Mouse (Mus musculus) embryo, embryonic 10.5 days (tissue): ENCODE data around the gene Fastkd1.
"Not testable (repeated sequence)": the region's sequence is repeated elsewhere in the genome, so short reads cannot be mapped to it uniquely, and the experiment has no call there.

Experiments
- DNase-seq: peaks from one replicate; pipeline ENCODE4 v3.0.0-alpha.2; 2015; ENCODE audit warnings: low spot score

The Fastkd1 gene

GRCm38 (mm10) chr2:69712981-69713625 is at the start of gene Fastkd1:
Gene Fastkd1 (minus strand): TSS chr2:69713516.
- DNase-seq: peak; percentile 96

DNA sequence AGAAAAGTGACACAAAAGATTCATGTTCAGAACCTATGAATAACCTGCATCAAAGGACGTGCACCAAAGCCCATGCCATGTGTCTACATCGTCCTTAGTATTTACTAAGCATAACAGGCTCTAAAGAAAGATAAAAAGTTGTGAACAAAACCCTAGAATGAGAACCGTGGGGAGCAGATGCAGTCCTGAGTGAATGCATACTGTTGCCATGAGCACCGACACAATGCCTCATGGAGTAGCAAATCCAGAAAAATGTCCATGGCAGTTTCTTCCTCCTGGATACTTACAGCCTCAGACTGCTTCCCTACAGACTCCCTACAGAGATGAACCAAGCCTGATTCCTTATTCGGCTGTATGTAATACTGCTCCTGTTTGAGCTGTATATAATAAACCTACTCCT is 47.7 kb upstream of the Fastkd1 start:
- DNase-seq: peak; percentile 49

DNA sequence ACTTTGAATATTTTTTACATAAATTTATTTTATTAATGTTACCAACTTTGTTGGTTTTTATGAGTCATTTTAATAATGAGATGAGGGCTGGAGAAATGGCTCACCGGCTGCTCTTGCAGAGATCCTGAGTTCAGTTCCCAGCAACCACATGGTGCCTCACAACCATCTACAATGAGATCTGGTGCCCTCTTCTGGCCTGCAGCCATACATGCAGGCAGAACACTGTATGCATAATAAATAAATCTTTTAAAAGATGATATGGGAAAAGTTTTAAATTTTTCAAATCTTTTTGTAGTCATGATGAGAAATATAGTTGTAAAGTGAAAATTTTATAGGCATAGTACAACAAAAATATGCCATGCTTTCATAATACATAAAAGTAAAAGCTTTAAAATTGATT is 31.8 kb upstream of the Fastkd1 start:
- no peak for DNase-seq

GRCm38 (mm10) chr2:69723519-69723825 is 10.2 kb upstream of the Fastkd1 start:
- DNase-seq: peak; percentile 39

DNA sequence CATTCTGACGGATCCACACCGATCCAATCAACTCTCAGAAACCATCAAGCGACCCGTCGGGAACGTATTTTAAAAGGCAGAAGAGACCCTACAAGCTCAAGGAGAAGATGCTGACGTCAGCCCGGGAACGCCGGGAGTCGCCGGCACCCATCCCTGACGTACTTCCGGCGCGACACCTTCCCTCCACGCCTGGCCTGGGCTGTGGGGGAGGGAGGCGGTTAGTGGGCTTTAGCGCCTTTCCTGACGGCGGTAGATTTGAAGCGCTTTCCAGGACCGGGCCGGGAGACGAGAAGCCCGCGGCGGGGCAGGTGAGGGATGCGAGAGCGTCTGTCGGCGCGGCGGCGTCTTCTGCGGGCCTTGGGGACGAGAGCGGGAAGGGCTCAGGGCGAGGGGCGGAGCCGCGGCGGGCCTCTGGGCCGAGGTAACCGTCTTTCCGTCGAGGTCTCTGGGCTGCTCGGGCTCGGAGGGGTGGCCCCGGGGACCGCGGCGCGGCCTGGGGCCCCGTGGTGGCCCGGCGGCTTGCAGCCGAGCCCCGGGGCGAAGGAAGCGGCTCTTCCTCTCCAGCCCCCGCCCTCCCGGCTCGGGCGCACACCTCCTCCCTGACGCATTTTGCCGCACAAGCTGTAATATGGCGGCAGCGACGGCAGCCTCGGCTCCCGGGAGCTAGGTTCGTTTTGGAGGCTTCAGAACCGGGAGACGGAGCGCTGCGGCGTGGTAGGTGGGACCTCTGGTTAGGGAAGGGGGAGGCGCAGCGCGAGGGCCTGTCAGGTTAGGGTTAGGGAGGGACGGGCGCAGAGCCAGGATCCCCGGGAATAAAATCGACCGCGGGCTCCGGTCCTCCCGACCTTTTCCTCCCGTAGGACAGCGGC is 9.6 kb upstream of the Fastkd1 start:
- DNase-seq: peak; percentile 98

GRCm38 (mm10) chr2:69722273-69722649 is 8.9 kb upstream of the Fastkd1 start, which contains the start of gene Ppig:
Gene Ppig (plus strand): TSS chr2:69722545.
- DNase-seq: no peak

DNA sequence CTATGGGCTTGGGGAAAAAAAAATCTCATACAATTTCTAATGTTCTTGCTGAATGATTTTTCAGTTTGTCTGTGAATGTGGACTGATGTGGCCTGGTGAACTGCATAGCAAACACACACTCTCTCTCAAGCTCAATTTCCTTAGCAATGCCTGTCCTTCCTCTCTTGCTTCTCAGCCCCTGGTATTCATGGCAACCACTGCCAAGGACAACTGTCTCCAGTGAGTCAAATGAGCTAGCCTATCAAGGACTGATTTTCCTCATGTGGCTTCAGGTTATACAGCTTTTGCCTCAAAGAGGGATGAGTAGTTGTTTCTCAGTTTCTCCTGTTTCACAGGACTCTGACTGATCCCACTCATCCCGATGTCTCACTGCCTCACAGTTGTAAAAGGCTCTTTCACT is 5.8 kb upstream of the Fastkd1 start:
- DNase-seq: no peak

DNA sequence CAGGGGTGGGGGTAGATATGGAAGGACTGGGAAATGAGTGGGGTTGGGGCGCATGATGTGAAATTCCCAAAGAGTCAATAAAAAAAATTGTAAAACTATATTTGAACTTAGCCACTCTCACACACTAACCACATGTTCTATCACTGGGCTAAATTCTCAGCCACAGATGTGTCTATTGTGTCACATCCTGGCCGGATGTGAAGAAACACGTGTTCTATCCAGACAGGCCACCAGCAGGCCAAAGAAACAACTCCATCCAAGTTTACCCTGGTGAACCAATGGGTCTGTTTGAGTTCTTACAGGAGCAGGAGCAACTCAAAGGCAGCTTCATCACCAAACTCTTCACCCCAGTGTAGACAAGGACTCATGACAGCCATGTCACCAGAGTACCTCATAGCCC is 3.2 kb upstream of the Fastkd1 start:
- DNase-seq: no peak

DNA sequence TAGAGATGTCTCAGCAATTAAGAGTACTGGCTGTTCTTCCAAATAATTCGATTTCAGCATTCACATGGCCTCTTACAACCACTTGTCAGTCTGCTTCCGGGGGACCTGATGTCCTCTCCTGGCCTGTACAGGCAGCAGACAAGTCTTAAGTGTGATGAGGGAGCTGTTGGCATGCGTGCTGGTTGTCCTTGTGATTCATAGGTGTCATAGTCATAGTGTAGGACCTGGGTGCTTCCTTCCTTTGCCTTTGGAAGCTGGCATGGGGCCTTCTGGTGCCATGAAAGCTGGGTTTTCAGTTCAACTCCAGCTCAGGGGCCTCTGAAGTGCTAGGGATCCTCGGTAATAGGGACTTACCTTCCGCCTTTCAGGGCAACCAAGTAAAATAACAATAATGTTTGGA is 810 bp upstream of the Fastkd1 start:
- no peak for DNase-seq

DNA sequence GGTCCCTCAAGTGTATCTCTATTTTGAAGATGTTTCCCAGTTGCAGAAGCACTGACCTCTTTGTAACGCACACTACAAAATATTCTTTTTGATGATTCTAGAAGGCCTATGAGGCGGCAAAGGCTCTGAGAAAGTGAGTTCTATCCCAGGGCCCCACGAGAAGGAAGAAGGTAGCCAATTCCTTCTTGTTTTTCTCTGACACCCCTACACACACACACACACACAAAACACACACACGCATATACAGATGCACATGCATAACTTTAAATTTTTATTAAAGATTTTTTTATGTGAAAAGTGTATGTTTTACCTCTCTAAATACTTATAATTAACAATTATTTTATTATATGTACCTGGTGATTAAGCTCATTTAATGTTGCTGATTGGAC is 304 bp upstream of the Fastkd1 start:
- no peak for DNase-seq

DNA sequence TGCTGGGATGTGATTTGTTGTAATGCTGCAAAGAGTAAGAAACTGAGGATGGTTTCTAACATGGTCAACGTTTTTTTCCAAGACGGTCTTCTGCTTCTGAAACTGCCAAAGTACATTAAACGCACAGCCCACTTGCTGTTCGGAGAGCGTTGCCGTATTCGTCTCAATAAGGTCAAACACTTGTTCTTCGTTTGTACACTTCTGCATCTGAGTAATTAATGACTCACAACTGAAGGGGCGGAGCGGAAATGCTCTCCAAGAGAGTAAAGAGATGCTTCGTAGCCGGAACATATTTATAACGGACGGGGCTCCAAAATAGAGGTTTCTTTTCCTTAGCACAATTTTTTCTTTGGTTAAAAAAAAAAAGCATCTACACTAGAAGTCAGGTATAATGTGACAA is 1.1 kb downstream of the Fastkd1 start:
- DNase-seq: no peak

DNA sequence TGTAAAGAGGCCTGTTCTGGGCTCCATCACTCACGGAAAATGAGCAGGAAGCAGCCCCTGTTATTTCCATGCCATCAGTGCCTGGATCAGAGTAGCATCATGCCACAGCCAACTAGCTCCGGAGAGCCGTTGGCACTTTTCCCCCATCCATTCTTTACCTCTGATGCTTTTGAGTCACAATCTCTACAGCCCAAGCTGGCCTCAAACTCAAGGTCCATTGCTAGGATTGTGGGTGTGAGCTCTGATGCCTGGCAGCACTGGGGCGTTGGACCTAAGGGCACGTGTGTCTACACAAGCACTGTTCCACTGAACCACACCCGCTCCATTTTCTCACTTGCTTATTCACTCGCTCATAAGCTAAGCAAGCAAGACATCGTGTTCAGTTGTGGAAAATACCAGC is 12.9 kb downstream of the Fastkd1 start:
- no peak for DNase-seq

GRCm38 (mm10) chr2:69693501-69693900 is 19.8 kb downstream of the Fastkd1 start:
- no peak for DNase-seq

GRCm38 (mm10) chr2:69690843-69691242 is 22.5 kb downstream of the Fastkd1 start:
- no peak for DNase-seq

DNA sequence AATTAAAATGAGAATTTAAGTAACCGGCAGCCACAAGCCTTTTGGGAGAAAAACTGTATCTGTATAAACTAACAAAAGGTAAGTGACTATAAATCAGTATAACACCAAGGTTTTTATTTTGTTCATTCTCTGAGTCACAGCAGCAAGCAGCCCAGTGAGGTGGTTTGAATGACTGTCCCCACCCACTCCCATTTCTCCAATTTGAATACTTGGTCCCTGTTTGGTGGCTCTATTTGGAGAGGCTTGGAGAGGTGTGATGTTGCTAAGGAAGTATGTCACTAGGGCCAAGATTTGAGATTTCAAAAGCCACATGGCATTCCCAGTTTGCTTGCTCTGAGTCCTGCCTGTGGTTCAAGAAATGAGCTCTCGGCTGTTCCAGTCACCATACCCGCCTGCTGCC is 23.1 kb downstream of the Fastkd1 start:
- no peak for DNase-seq

- no peak for DNase-seq
Measured at GRCm38 (mm10) chr2:69684488-69684887, 28.8 kb downstream of the Fastkd1 start.

DNA sequence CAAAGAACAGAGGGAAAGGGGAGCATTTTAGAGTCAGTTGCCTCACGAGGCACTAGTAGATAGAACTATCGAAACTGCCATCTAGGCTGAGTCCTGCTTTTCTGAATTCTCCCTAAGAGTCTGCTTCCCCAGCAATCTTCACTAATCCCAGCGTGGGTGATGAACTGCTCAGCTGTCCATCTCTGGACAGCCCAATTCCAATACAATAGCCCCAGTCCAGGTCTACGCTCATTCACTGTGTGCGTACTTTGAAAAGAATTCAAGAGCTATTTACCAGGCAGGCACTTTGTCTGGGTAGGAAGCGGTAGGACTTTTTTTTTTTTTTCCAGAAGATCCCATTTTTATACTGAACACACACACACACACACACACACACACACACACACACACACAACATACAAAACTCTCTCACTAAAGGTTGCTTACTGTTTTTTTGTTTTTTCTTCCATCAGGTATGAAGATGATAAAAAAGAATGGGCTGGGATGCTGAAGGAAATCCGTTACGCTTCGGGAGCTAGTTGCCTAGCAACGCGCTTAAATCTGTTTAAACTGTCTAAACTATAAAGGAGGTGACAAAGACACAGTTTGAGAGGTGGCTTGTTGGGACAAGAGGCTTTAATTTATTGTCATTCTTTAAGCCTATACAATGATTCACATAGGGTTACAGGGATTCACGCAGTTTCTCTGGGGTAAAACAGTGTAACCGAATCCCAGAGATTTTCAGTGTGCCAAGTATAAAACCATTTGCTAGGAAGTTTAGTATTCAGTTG is 30.1 kb downstream of the Fastkd1 start:
- DNase-seq: peak; percentile 76

DNA sequence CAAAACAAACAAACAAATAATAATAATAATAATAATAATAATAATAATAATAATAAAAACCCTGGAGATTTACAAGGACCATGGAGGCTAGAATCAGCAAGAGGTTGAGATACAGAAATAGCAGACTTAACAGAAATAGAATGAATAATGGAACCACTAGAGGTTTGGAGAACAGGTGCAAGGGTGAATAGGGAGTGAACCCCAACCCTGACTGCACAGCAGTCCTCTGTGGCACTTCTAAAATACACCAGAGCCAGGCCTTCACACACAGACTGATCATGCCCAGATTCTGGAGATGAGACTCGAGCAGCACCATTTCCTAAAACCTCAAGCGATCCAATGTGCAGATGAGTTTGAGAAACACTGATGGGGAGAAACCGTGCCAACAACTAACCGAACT is 31.4 kb downstream of the Fastkd1 start:
- no peak for DNase-seq

DNA sequence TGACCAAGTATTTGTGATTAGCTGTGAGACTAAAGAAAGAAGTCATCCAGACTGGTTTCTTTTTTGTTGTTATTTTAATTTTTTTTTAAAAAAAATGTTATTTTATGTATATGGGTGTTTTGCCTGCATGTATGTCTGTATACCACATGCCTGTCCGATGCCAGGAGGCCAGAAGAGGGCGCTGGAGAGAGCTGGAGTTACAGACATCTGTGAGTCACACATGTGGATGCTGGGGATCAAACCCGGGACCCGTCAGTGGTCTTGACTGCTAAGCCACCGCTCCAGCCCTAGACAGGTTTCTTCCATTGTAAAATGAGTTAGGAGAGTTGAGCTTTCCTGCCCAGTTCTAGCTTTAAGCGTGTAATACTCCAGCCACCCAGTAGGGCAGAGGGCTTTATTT is 33.3 kb downstream of the Fastkd1 start:
- DNase-seq: no peak

- not testable (repeated sequence) for DNase-seq
Measured at GRCm38 (mm10) chr2:69677215-69677614, 36.1 kb downstream of the Fastkd1 start.

DNA sequence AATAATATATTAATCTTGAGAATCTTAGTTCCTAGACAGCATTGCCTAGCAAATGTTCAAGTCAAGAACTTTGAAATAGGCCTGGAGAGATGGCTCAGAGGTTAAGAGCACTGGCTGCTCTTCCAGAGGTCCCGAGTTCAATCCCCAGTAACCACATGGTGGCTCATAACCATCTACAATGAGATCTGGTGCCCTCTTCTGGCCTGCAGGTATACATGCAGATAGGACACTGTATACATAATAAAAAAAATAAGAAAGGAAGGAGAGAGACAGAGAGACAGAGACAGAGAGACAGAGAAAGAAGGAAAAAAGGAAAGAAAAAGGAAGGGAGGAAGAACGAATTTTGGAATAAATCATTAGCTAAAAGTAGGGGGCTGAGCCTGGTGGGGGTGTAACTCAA is 36.6 kb downstream of the Fastkd1 start:
- no peak for DNase-seq

GRCm38 (mm10) chr2:69675266-69675665 is 38.0 kb downstream of the Fastkd1 start:
- DNase-seq: no peak

GRCm38 (mm10) chr2:69673723-69674122 is 39.6 kb downstream of the Fastkd1 start:
- no peak for DNase-seq
